Mouse (Mus musculus) ES-E14 (cell line): ENCODE data around the gene P2rx3.

Source experiments
- CHD2 ChIP-seq: IDR thresholded peaks from 2 replicates; pipeline ENCODE4 v1.6.1; 2014; ENCODE audit warnings: mild to moderate bottlenecking, low read depth, low read length, inconsistent platforms
- MAFK ChIP-seq: IDR thresholded peaks from 2 replicates; pipeline ENCODE4 v1.6.1; 2014; ENCODE audit warnings: mild to moderate bottlenecking, low read depth, low read length, inconsistent platforms; ENCODE audit not compliant: insufficient read depth
- ZC3H11A ChIP-seq: IDR thresholded peaks from 2 replicates; pipeline ENCODE4 v1.6.1; 2012; ENCODE audit warnings: low read depth, mild to moderate bottlenecking, inconsistent platforms, low read length, borderline replicate concordance
- ZNF384 ChIP-seq: IDR thresholded peaks from 2 replicates; pipeline ENCODE4 v1.6.1; 2012; ENCODE audit warnings: low read depth, low read length, inconsistent platforms

- TF ChIP-seq ZNF384 (no peak), MAFK (no peak), ZC3H11A (no peak), CHD2 (no peak)
Measured at GRCm38 (mm10) chr2:84975580-84975979, 61.7 kb downstream of the P2rx3 start.
